Mouse (Mus musculus) skeletal muscle tissue, postnatal 0 days (tissue): ENCODE measurements around the gene Ncor2. TPM values are rescaled to one million over a fixed set of nuclear protein-coding genes. Genes with fewer than 3 reads are reported as not detected.

Source experiments
- polyA plus RNA-seq: library from polyadenylated mRNA; unstranded; fragments of >200 nt; fragmentation: Nextera tagmentation; extraction: Ambion mirVana; gene quantifications from 2 replicates; pipeline ENCODE4 v1.2.1, GENCODE M21; 2015

Ncor2 gene
- polyA plus RNA-seq, result 27.8 and 28.6 TPM in 2 replicates

GRCm38 (mm10) chr5:125179007-125179734 lies at the start of gene Ncor2:
TSS of gene Ncor2 (minus strand) at chr5:125179219.

GRCm38 (mm10) chr5:125002969-125003872 lies 175.8 kb downstream of the Ncor2 start, which contains the start of gene Rflna:
TSS of gene Rflna (plus strand) at chr5:125003221.

Other genes with a start within 250 kb of the Ncor2 start
- gene Rflna, start 176.0 kb downstream of the Ncor2 start, polyA plus RNA-seq, result 1.8 and 3.0 TPM in 2 replicates
- 46.5 and 80.6 TPM in 2 replicates for gene Scarb1, start 161.9 kb upstream of the Ncor2 start, polyA plus RNA-seq
- gene Gm10382, start 210.1 kb upstream of the Ncor2 start, polyA plus RNA-seq, result 0.28 and 0.51 TPM in 2 replicates
- gene Ubc, start 211.0 kb upstream of the Ncor2 start, polyA plus RNA-seq, result 640 and 735 TPM in 2 replicates